Mouse (Mus musculus): ENCODE data around the gene Pdxdc1. TPM values are rescaled to one million over a fixed set of nuclear protein-coding genes. Genes with fewer than 3 reads are reported as not detected.

Pdxdc1 gene
- 77.3 and 85.4 TPM in 2 replicates for polyA plus RNA-seq (2012; rRNA removed)

DNA sequence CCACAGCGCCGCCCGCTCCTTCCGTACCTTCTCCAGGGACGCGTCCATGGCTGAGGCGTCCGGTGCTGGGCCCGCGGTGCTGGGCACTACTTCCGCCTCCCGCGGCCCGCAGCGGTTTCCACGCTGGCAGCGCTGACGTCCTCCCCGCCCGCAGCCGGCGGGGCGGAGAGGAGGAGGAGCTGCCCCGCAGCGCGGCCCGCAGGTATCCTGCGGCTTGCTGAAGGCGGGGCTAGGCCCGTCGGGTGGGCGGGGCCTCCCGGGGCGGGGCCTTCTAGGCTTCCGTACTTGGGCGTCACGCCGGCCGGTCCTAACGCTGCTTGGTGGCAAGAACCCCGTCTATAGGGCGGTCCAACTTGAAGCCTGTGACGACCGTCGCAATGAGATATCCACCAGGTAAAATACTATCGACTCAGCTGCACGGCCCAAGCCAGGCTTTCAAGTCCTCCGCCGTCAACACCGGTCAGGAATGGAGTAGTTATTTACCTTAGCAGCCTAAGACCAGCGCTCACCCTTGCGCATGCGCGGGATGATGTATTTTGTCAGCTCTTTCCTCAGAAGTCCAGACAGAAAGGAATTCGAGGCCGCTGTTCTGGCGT, at the start of gene Pdxdc1, which contains the start of gene Mpv17l:
Gene Pdxdc1 (minus strand): TSS at position 244 of the 596 bp plus-strand sequence.
Gene Mpv17l (plus strand): TSS at position 274 of the 596 bp plus-strand sequence.
- Histone ChIP-seq H3K4me3 (ENCODE audit: insufficient read depth, low read depth, low read length) (peak within 1 kb of the TSS; percentile 76), H3K36me3 (ENCODE audit: control insufficient read depth, insufficient read depth, low read length) (no peaks in the 10 kb centered on the region), H3K27me3 (replicated peaks; ENCODE audit: control insufficient read depth, insufficient read depth, low read length) (no peaks in the 10 kb centered on the region), H3K27ac (ENCODE audit: insufficient read depth, low read depth, low read length) (peak within 1 kb of the TSS; percentile 75), H3K4me1 (ENCODE audit: control insufficient read depth, insufficient read depth, low read length) (peaks cover 10% of the 10 kb centered on the region; the same call in 1 of the 2 replicates)
- WGBS: under 1% methylated on average over 57 of the region's 57 CpGs
- peak; percentile 99 for DNase-seq
- TF ChIP-seq CTCF (conservative IDR thresholded peaks at IDR 0.05; ENCODE audit: insufficient read depth, insufficient read length, low read depth, low read length): no peak
- TF ChIP-seq POLR2A (IDR thresholded peaks at IDR 0.05; ENCODE audit: low read depth, low read length): peak; percentile 29

GRCm38 (mm10) chr16:13951245-13951644, 48.3 kb upstream of the Pdxdc1 start:
- WGBS: 73% methylated on average over 3 of the region's 3 CpGs

GRCm38 (mm10) chr16:13946306-13946705, 43.4 kb upstream of the Pdxdc1 start:
- H3K4me1 ChIP-seq (ENCODE audit: control insufficient read depth, insufficient read depth, low read length): no peaks in the 10 kb centered on the region
- H3K27ac ChIP-seq (ENCODE audit: insufficient read depth, low read depth, low read length): no peak overlapping the region
- no peak for TF ChIP-seq POLR2A (IDR thresholded peaks at IDR 0.05; ENCODE audit: low read depth, low read length)
- TF ChIP-seq CTCF (conservative IDR thresholded peaks at IDR 0.05; ENCODE audit: insufficient read depth, insufficient read length, low read depth, low read length): no peak
- H3K4me3 ChIP-seq (ENCODE audit: insufficient read depth, low read depth, low read length): no peak overlapping the region
- 93% methylated on average over 1 of the region's 1 CpGs for WGBS
- DNase-seq: no peak
- no peaks in the 10 kb centered on the region for H3K27me3 ChIP-seq (replicated peaks; ENCODE audit: control insufficient read depth, insufficient read depth, low read length)
- H3K36me3 ChIP-seq (ENCODE audit: control insufficient read depth, insufficient read depth, low read length): peaks cover 3% of the 10 kb centered on the region; the same call in 1 of the 2 replicates

More at GRCm38 (mm10) chr16:13951245-13951644, 48.3 kb upstream of the Pdxdc1 start:
- H3K36me3 ChIP-seq (ENCODE audit: control insufficient read depth, insufficient read depth, low read length): peaks cover 1% of the 10 kb centered on the region; the same call in 1 of the 2 replicates
- DNase-seq: no peak
- H3K27ac ChIP-seq (ENCODE audit: insufficient read depth, low read depth, low read length): no peak overlapping the region
- no peak for TF ChIP-seq POLR2A (IDR thresholded peaks at IDR 0.05; ENCODE audit: low read depth, low read length)
- TF ChIP-seq CTCF (conservative IDR thresholded peaks at IDR 0.05; ENCODE audit: insufficient read depth, insufficient read length, low read depth, low read length): no peak
- no peak overlapping the region for H3K4me3 ChIP-seq (ENCODE audit: insufficient read depth, low read depth, low read length)
- H3K4me1 ChIP-seq (ENCODE audit: control insufficient read depth, insufficient read depth, low read length): no peaks in the 10 kb centered on the region
- H3K27me3 ChIP-seq (replicated peaks; ENCODE audit: control insufficient read depth, insufficient read depth, low read length): no peaks in the 10 kb centered on the region

- WGBS: 70% methylated on average over 4 of the region's 4 CpGs
Measured at GRCm38 (mm10) chr16:13945153-13945552, 42.2 kb upstream of the Pdxdc1 start.

DNA sequence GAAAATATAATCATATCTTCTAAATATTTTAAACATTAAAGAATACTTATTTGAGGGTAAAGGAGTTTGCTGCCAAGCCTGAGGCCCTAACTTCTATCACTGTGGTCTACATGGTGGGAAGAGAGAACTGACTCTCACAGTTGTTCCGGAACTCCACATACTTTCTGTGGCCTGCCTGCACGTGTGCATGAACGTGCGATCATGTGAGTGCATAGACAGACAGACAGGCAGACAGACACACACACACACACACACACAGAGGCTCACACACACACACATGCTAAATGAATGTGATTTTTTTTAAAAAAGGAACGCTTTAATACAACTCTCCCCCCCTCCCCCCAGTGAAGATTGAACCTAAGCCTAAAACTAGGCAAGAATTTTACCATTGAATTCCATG, 41.8 kb upstream of the Pdxdc1 start:
- 80% methylated on average over 5 of the region's 5 CpGs for WGBS

More at GRCm38 (mm10) chr16:13945153-13945552, 42.2 kb upstream of the Pdxdc1 start:
- Histone ChIP-seq H3K27me3 (replicated peaks; ENCODE audit: control insufficient read depth, insufficient read depth, low read length) (no peaks in the 10 kb centered on the region), H3K4me1 (ENCODE audit: control insufficient read depth, insufficient read depth, low read length) (peaks cover under 1% of the 10 kb centered on the region; the same call in 1 of the 2 replicates), H3K27ac (ENCODE audit: insufficient read depth, low read depth, low read length) (no peak overlapping the region), H3K36me3 (ENCODE audit: control insufficient read depth, insufficient read depth, low read length) (peaks cover 3% of the 10 kb centered on the region; the same call in 1 of the 2 replicates), H3K4me3 (ENCODE audit: insufficient read depth, low read depth, low read length) (no peak overlapping the region)
- DNase-seq: no peak
- TF ChIP-seq CTCF (conservative IDR thresholded peaks at IDR 0.05; ENCODE audit: insufficient read depth, insufficient read length, low read depth, low read length) (no peak), POLR2A (IDR thresholded peaks at IDR 0.05; ENCODE audit: low read depth, low read length) (no peak)

GRCm38 (mm10) chr16:13944178-13944577, 41.2 kb upstream of the Pdxdc1 start:
- H3K27ac ChIP-seq (ENCODE audit: insufficient read depth, low read depth, low read length): no peak overlapping the region
- no peak for TF ChIP-seq POLR2A (IDR thresholded peaks at IDR 0.05; ENCODE audit: low read depth, low read length)
- TF ChIP-seq CTCF (conservative IDR thresholded peaks at IDR 0.05; ENCODE audit: insufficient read depth, insufficient read length, low read depth, low read length): no peak
- DNase-seq: peak; percentile 27
- H3K4me3 ChIP-seq (ENCODE audit: insufficient read depth, low read depth, low read length): no peak overlapping the region
- H3K36me3 ChIP-seq (ENCODE audit: control insufficient read depth, insufficient read depth, low read length): peaks cover 3% of the 10 kb centered on the region; the same call in 1 of the 2 replicates
- WGBS: 37% methylated on average over 4 of the region's 4 CpGs
- peaks cover 2% of the 10 kb centered on the region; the same call in 1 of the 2 replicates for H3K4me1 ChIP-seq (ENCODE audit: control insufficient read depth, insufficient read depth, low read length)
- H3K27me3 ChIP-seq (replicated peaks; ENCODE audit: control insufficient read depth, insufficient read depth, low read length): no peaks in the 10 kb centered on the region

More for the DNA sequence above, 41.8 kb upstream of the Pdxdc1 start:
- TF ChIP-seq POLR2A (IDR thresholded peaks at IDR 0.05; ENCODE audit: low read depth, low read length) (no peak), CTCF (conservative IDR thresholded peaks at IDR 0.05; ENCODE audit: insufficient read depth, insufficient read length, low read depth, low read length) (no peak)
- peaks cover 3% of the 10 kb centered on the region; the same call in 1 of the 2 replicates for H3K36me3 ChIP-seq (ENCODE audit: control insufficient read depth, insufficient read depth, low read length)
- no peak for DNase-seq
- peaks cover 2% of the 10 kb centered on the region; the same call in 1 of the 2 replicates for H3K4me1 ChIP-seq (ENCODE audit: control insufficient read depth, insufficient read depth, low read length)
- H3K4me3 ChIP-seq (ENCODE audit: insufficient read depth, low read depth, low read length): no peak overlapping the region
- no peaks in the 10 kb centered on the region for H3K27me3 ChIP-seq (replicated peaks; ENCODE audit: control insufficient read depth, insufficient read depth, low read length)
- H3K27ac ChIP-seq (ENCODE audit: insufficient read depth, low read depth, low read length): no peak overlapping the region

- H3K36me3 ChIP-seq (ENCODE audit: control insufficient read depth, insufficient read depth, low read length): peaks cover 2% of the 10 kb centered on the region; the same call in 1 of the 2 replicates
- peaks cover 2% of the 10 kb centered on the region; the same call in 1 of the 2 replicates for H3K4me1 ChIP-seq (ENCODE audit: control insufficient read depth, insufficient read depth, low read length)
- no peaks in the 10 kb centered on the region for H3K27me3 ChIP-seq (replicated peaks; ENCODE audit: control insufficient read depth, insufficient read depth, low read length)
- TF ChIP-seq CTCF (conservative IDR thresholded peaks at IDR 0.05; ENCODE audit: insufficient read depth, insufficient read length, low read depth, low read length) (no peak), POLR2A (IDR thresholded peaks at IDR 0.05; ENCODE audit: low read depth, low read length) (no peak)
- H3K4me3 ChIP-seq (ENCODE audit: insufficient read depth, low read depth, low read length): peak overlapping the region; percentile 65
- peak overlapping the region; percentile 61 for H3K27ac ChIP-seq (ENCODE audit: insufficient read depth, low read depth, low read length)
- WGBS: 3% methylated on average over 34 of the region's 34 CpGs
- no peak for DNase-seq
Measured at GRCm38 (mm10) chr16:13940847-13941395, 38.0 kb upstream of the Pdxdc1 start.
